Mouse (Mus musculus): ENCODE results near the gene Abhd10.

GRCm38 (mm10) chr16:45780001-45780400, 37.2 kb upstream of the Abhd10 start:
- TF ChIP-seq CTCF (IDR thresholded peaks at IDR 0.05; ENCODE audit: low read depth, low read length) (no peak), POLR2A (IDR thresholded peaks at IDR 0.05; ENCODE audit: borderline replicate concordance, low read depth, low read length) (no peak)
